Mouse (Mus musculus) right cerebral cortex, postnatal 4 days (tissue): Measurements from ENCODE around the gene Tmem116.
"Not testable (repeated sequence)": the region's sequence is repeated elsewhere in the genome, so short reads cannot be mapped to it uniquely, and the experiment has no call there.

Experiments used
- DNase-seq: peaks from one replicate; pipeline ENCODE4 v3.0.0-alpha.2; 2022

The Tmem116 gene

DNA sequence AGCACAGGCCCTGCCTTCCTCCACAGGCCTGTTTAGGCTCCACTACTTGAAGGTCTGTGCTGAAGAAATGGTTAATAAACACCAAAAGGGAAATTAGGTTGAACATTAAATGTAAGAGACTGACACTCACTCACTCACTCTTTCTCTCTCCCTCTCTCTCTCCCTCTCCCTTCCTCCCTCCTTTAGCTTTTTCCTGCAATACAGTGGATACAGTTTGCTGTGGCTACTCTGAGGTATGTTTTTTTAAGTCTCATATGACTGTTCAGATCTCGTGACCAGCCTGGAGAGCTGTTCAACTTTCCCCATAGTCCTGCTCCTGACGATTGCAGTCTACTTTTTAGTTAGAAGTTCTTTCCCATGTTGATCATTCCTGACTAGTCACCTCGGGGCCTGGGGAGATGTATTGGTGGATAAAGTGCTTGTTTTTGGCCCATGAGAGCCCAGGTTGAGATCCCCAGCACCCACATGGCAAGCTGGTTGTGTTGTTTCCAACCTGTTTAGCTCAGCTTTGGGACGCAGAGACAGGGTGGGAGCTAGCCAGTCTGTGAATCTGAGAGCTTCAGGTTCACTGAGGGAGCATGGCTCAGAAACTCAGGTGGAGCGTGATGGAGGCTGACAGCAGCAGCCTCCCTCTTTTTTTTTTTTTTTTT is 12.0 kb downstream of the Tmem116 start:
- DNase-seq: no peak

DNA sequence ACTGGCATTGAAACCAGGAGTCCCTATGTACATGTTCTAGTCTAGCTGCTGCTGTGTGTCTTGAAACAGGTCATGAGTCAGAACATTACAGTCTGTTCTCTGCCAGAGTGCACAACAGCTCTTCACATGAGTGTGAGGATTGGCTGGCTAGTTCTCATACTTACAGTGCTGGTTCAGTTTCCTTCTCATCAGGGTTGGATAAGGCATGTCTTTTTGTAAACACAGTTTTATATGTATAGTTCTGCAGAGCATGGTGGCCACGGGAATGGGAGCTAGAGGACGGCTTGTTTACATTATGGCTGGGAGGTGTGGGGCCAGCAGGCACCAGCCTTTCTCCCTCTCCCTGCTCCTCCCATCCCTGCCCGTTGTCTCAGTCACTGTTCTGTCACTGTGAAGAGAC is 17.9 kb downstream of the Tmem116 start:
- no peak for DNase-seq

GRCm38 (mm10) chr5:121472411-121472810 is 20.7 kb downstream of the Tmem116 start:
- no peak for DNase-seq

GRCm38 (mm10) chr5:121474610-121475009 is 22.9 kb downstream of the Tmem116 start:
- no peak for DNase-seq

GRCm38 (mm10) chr5:121476040-121476439 is 24.3 kb downstream of the Tmem116 start:
- no peak for DNase-seq

- DNase-seq: no peak
Observed at GRCm38 (mm10) chr5:121477680-121478079, 26.0 kb downstream of the Tmem116 start.

- DNase-seq: no peak
Observed at GRCm38 (mm10) chr5:121484801-121485200, 33.1 kb downstream of the Tmem116 start.

GRCm38 (mm10) chr5:121493305-121493704 is 41.6 kb downstream of the Tmem116 start:
- no peak for DNase-seq

DNA sequence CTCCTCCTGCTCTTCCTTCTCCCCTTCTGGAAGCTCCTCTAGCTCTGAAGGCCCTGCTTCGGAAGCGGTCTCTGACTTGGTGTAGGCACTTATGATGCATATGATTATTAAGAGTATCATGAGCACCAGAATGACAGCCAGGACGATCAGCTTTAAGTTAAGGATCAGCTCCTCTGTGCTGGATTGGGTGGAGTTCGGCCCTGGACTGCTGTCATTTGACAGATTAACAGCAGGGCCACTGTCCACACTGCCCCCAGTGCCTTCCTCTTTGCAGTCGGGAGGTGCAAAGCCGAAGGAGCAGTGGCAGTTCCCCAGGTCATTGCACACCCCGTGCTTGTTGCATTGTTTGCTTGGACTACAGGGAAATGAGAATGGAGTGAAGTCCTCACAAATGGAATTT is 49.0 kb downstream of the Tmem116 start:
- no peak for DNase-seq

DNA sequence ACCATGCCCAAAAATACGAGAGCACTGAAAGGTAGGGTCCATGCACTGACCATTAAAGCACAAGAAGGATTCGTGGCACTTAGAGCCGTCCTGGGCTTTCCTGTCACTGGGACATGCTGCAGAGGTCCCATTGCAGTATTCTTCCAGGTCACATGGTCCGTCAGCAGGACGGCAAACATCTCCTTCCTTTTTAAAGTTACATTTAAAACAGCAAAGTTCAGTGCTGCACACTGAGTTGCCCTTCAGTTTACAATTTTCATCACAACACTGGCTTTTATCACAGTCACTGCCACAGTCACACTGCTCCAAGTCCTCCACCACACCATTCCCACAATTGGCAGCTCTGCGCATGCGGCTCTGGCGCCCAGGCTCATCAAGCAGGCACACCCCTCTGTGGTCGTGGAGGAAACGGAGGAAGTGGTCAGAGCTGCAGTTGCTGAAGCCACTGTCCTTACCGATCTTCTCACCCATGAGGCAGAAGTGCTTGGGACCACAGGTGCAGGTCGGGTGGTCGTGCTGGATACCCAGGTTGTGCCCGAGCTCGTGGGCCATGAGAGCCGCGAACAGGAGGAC is 49.8 kb downstream of the Tmem116 start:
- not testable (repeated sequence) for DNase-seq

- DNase-seq: no peak
Observed at GRCm38 (mm10) chr5:121503231-121503630, 51.5 kb downstream of the Tmem116 start, which contains the start of gene Adam1b. Adam1b (minus strand) TSS chr5:121503435.

DNA sequence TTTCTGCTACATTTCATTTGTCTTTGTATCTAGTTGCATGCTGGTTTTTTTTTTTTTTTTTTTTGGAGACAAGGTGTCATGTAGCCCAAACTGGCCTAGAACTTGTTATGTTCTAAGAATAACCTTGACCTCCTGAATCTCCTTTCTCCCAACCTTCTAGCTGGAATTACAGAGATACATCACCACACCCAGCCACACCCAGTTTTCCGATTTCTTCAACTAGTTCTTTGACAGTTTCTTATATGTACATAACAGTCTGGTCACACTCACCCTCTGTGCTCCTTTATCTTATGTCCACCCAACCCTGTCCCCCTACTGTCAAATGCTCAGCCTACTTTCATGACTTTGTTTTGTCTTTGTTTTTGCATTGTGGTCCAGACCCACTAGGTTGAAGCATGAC is 55.2 kb downstream of the Tmem116 start:
- DNase-seq: no peak

DNA sequence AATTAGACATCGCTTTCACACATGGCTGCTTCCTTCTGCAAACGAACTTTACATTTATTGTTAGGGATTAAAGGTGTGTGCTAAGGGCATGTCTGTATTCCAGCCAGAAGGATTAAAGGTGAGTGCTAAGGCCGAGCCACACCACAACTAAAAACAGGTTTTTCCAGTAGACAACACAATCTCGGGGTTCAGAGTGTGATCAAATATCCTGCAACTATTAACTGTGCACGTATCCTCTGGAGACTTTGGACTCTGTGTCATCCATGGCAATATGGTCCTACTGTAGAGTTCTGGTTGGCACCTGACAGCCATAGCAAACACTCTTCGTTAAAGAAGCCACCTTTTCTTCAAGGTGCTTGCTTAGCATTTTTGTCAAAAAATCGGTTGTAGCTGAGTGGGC is 58.3 kb downstream of the Tmem116 start:
- DNase-seq: no peak

- DNase-seq: no peak
Observed at GRCm38 (mm10) chr5:121518983-121519382, 67.3 kb downstream of the Tmem116 start.

- DNase-seq: not testable (repeated sequence)
Observed at GRCm38 (mm10) chr5:121519758-121520157, 68.1 kb downstream of the Tmem116 start.

DNA sequence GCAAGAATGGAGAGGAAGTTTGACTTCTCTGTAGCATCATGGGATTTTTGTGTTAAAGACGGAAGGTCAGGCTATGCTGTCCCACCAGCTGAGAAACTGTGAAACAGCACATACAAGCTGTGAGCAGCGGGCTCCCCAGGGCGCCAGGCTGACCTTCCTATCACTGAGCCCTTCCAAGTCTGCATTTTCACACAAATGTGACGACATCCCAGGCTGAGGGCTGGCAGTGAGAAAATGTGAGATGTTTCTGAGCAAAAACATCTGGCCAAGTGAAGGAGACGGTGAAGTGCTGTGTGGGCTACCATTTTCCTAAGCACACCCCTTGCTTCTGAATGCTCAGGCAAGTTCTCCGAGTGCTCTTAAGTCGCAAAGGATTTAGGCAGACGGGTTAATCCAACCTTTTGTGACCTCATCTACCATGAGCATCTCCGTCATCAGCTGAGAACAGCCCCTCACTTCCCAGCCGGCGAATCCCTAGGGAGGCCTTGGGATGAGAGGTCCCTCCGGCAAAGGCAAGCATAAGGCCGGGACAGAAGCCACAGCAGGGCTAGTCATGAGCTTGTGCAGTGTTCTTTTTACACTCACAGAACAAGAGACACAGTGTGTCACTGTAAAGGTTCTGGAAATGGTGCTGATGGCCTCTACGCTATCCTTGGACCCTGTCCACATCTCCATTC is 74.2 kb downstream of the Tmem116 start:
- no peak for DNase-seq

- DNase-seq: no peak
Observed at GRCm38 (mm10) chr5:121526526-121526925, 74.8 kb downstream of the Tmem116 start.

DNA sequence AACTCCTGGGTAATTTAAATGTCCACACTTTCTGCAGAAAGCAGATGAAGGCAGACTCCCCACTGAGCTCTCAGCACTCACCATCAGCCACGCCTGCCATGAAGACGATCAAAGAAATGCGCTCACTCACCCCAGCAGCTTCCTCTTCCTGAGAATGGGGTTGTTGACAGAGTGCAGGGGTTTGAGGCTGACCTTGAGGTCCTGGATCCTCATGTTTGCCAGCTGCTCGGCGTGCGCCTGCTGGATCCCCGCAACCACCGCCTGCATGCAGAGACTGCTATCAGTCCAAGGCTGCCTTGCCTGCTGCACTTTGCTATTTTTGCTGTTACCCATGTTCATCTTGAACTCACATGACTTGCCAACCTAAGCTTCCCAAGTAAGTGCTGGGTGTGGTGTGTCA is 75.3 kb downstream of the Tmem116 start:
- DNase-seq: no peak

DNA sequence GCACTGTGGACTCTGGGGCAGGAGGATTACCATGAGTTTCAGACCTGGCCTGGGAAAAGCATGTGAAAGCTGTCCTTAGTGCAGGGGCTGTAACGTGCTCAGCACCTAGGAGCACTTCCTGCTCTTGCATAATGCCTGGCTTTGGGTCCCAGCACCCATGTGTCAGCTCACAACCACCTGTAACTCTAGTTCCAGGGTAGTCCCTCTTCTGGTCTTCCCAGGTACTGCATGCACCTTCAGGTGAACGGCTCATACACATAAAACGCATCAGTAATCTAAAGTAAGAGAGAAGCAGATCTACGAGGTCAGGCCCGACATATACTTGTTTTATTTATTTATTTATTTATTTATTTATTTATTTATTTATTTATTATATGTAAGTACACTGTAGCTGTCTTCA is 82.8 kb downstream of the Tmem116 start:
- no peak for DNase-seq

- no peak for DNase-seq
Observed at GRCm38 (mm10) chr5:121535116-121535515, 83.4 kb downstream of the Tmem116 start.

DNA sequence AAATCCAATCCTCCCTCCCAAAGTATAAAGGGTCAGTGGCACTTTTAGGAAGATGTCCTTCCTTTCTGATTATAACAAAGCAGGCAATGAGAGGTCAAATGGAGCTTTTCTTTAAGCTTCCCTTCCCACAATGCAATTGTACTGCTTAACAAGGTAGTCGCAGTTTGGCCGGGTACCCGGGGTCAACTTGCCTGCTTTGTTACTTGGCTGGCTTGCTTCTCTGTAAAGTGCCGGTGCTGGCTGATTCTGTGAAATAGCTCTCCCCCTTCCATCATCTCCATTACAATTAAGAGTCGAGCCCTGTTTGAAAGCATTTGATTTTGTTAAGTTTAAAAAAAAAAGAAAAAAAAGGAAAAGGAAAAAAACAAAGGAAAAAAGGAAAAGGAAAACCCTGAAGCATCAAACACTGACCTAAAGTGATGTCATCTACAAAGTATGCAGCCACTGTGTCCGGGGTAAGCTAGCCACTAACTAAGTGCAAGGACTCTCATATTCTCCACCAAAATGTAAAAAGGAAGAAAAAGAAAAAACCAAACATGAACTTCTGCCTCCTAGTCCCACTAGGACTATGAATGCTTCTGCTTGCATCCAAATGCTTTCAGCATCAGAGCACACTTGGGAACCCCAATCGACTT is 85.3 kb downstream of the Tmem116 start:
- no peak for DNase-seq

- no peak for DNase-seq
Observed at GRCm38 (mm10) chr5:121537588-121537987, 85.9 kb downstream of the Tmem116 start.

DNA sequence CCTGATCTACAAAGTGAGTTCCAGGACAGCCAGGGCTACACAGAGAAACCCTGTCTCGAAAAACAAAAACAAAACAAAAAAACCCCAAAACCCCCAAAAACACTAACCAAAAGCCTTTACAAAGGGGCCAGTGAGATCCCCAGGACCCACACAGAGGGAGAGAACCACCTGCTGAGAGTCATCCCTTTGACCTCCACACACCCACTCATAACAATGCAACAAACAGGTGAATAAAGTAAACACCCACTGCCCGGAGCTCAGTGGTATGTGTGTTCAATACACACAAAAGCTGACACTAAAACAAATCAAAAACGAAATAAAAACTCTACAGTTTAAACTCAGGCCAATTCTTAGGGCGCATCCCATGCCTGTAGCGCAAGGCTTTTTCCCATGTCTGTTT is 88.4 kb downstream of the Tmem116 start:
- DNase-seq: no peak

- DNase-seq: no peak
Observed at GRCm38 (mm10) chr5:121541235-121541634, 89.5 kb downstream of the Tmem116 start.
